Mouse (Mus musculus) Muller cell, postnatal 12 days (primary cell): Measurements from ENCODE around the gene Atad3a.

ENCODE experiments used
- DNase-seq: peaks from one replicate; pipeline ENCODE4 v3.0.0-alpha.2; 2015; ENCODE audit errors: inconsistent ontology term

Gene Atad3a

DNA sequence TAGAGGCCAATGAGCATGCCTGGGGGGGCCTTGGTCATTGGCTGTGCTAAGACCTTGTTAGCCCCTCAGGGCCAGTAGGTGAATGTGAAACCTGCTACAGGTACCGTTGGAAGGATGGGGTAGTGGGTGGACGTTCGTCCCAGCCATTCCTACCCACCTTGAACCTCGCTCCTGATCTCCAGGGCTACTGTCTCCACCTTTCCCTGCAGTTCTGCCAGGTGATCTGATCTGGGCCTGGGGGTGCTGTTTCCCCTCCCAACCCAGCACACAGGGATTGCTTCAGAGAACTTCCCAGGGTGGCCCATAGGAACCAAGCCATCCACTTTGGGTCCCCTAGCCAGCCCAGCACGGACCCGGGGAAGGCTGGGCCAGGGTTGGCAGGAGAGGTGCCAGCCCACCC lies 21.7 kb downstream of the Atad3a start:
- no peak for DNase-seq

DNA sequence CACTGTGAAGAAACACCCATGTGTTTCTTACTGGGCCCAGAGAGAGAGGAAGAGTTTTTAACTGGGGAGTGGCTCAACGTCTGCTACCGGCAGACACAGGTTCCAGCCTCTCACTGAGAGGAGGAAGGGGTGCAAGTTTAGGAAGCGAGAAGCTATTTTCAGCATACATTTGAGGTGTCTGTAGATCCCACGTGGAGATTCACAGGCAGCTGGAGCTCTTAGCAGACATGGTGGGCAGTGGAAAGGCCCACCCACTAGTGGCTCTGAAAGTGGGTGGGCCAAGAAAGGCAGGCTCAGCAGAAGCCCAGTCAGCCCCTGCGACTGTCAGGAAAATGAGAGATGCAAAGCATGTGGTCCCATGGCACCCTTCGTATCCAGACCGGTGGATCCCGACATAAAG lies 22.6 kb downstream of the Atad3a start:
- no peak for DNase-seq

DNA sequence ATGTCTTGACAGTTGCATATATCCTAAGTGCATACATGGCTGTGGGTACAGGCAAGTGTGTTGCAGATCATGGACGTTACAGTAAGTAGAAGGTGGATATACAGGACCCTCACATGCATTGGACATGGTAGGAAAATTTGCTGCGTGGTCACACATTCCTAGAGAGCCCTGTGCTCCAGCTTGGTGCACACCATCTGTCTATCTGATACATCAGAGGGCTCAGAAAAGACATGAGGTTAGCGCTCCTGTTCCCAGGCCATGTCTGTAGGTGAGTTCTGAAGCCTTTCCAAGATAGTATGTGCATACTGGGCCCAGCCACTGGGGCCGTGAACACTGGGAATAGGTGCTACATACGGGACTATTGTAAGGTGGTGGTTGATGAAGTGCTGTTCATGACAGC lies 24.5 kb downstream of the Atad3a start:
- no peak for DNase-seq

DNA sequence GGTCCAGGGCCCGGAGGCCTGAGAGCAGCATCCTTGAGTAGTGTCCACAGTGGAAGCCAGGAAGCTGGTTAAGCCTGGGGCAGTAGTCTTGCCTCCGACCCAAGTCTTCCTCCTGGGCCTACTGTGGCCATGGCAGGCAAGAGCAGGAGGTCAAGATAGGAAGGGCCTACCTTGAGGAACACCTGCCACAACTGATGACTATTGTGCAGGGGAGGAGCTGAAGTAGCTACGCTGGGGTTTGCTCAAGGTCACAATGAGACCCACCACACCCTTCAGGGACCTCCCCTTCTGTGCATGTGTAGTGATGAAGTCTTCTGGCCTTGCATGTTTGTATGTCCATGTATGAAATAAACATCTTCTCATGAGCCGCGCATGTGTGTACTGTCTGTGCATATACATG lies 25.1 kb downstream of the Atad3a start:
- no peak for DNase-seq

DNA sequence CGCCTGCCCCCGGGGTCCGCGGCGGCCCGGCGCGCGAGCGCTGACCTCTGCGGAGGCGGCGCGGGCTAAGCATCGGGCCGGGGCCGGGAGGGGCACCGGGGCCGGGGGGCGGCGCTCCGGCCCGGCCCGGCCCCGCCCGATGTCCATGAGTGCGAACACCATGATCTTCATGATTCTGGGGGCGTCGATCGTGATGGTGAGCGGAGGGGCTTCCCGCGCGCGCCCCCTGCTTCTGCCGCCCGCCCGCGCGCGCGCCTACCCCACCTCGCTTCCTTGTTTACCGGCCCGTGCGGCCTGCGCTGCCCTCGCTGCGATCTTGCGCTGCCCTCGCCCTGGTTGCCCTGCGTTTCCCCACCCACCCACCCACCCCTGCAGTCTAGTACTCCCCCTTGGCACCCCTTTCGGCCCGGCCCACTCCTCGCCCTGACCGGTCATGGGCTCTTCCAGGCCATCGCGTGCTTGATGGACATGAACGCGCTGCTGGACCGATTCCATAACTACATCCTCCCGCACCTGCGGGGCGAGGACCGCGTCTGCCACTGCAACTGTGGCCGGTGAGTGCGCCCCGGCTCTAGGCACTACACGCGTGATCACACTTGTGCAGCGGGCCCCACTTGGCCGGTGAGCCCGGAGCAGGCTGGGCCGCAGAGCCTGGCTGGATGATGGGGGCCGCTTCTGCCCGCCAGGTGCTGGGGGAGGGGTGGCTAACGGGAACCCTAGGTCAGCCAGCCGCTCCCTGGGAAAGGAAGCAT lies 25.8 kb downstream of the Atad3a start:
- peak; percentile 85 for DNase-seq

DNA sequence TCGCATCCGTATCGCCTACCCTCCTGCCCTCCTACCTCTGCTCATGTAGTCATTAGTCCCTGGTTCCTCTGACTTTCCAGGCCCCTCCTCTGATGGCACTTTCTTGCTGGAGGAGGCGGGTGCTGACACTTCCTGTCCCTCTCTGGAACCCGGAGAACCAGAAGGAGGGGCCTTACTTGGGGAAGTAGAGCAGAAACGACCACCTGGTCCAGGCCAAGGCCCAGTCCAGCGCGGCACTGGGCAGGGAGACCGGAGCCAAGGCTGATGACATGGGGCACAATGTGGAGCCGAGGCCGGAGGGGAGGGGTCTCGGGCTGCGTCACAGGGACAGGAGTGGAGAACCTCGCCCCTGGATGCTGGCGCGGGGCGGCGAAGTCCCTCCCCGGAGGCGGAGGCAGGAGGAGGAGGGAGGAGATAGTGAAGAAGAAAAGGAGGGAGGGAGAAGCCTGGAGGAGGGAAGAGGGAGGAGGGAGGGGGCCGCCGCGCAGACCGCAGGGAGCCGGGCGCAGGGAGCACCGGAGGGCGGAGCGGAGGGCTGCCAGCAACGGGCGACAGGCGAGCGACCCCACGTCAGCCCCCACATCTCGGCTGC lies 26.4 kb downstream of the Atad3a start, which contains the start of gene Tmem240:
Tmem240 (plus strand) TSS at position 451 of the 592 bp plus-strand sequence.
- peak; percentile 99 for DNase-seq

DNA sequence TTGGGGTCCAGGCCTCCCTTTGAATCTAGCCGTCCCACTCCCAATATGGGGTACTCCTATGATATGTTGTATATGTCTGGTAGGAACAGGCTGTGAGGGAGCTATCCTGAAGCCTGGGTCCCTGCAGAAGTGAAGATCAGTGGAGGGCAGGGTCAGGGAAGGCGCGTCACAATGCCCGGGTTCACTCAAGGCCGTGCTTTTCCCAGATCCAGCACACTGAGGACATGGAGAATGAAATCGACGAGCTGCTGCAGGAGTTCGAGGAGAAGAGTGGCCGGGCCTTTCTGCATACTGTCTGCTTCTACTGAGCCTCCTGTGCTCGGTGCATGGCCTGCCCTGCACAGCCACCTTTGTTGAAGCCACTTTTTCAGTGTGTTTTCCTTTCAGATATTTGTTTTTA lies 27.6 kb downstream of the Atad3a start:
- no peak for DNase-seq

DNA sequence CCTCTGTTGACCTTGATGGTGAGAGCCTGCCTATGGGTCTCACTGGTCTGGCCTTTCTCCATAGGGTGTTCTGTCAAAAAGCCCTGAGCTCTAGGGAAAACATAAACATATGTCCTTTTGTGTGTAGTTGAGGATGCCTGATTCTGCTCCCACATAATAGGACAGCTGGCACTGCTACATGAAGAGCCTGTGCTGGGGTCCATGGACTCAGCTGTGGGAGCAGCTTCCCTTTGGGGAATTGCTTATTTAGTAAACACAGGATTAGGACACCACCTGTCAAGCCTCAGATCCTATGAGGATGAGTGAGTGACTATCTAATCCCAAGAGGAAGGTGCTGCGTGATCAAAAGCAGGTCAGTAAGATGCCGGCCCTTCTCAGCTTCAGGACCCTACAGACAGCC lies 32.9 kb downstream of the Atad3a start:
- no peak for DNase-seq

DNA sequence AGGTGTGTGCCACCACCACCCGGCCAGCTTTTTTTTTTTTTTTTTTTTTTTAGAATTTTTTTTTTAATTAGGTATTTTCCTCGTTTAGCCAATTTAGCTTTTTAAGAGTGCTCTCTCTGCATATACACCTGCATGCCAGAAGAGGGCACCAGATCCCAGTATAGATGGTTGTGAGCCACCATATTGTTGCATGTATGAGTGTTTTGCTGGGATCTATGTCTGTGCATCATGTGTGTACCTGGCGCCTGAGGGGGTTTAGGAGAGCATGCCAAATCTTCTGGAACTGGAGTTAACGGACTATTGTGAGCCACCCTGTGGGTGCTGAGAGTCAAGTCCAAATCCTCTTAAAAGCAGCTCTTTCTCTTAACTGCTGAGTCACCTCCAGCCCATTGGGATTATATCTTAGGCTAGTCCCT lies 39.2 kb downstream of the Atad3a start:
- peak; percentile 17 for DNase-seq

DNA sequence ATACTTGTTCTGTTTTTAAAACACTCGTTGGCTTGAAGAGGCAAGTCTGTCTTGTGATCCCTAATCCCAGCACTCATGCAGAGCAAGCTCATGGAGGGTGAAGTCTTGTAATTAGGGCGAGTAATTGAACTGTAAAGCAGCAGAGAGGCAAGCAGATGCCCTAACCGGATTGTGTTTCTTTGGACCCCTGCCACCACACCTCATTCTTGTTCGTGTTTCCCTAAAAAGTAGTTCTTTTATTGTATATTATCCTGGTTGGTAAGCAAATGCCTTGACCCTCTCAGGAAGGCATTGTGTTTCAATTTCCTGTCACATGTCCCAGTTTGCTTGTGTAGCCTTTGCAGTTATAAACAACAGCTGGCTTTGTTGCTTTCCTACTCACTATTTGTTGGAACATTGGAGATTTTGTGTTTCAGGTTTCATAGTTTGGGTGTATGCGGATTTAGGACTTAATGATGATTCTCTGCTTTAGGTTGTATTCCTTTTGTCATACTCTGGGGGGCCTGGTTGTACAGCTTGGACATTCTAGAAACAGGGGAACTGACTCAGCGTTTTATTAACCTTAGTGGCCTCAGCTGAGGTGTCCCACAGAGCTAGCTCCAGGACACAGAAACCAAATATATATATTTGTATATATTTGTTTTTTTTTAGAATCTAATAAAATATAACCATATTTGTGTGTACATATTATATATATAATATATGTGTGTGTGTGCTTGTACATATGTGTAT lies 50.2 kb downstream of the Atad3a start:
- DNase-seq, result peak; percentile 48

DNA sequence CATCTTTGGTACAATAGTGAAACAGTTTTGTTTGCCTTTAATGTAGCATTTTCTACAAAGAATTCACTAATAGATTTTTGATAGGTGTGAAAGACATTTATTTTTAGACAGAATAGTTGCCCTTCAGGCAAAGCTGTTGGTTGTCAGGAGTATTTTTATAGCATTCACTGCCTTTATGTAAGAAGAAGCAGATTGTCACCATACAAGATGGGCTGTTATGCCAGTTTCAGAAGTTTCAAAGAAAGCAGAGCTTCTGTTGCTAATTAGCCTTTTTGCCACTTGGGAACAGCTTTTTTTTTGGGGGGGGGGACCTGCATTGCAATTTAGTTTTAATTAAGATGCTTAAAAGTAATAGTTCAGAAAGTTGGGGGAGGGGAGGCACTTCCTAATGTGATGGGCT lies 51.9 kb downstream of the Atad3a start:
- DNase-seq, result no peak

DNA sequence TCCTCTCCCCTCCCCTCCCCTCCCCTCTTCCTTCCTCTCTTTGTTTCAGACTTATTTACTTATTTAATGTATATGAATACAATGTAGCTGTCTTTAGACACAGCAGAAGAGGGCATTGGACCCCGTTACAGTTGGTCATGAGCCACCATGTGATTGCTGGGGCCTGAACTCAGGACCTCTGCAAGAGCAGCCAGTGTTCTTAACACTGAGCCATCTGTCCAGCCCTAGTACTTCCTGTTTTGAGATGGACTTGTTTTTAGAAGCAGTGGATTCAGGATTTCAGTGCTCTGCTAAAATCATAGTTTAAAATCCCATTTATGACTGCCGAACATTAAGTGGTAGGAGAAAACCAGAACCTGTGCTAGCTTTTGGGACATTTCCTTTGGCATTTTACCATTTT lies 52.3 kb downstream of the Atad3a start:
- DNase-seq, result no peak

DNA sequence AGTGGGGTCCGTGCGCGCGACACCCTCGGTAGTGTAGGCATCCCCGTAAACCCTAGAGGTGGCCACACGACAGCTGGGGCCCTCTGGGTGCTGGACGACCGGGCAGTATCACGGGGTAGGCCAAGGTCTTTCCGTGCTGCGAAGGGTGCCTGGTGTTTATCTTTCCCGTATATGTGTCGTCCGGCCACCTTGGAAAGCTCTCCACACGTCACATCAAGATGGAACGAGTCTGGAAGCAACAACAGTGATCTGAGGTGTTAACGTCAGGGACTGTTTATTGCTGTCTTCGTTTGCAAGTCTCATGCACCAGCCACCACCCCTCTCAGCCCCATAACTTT lies 55.3 kb downstream of the Atad3a start:
- no peak for DNase-seq

DNA sequence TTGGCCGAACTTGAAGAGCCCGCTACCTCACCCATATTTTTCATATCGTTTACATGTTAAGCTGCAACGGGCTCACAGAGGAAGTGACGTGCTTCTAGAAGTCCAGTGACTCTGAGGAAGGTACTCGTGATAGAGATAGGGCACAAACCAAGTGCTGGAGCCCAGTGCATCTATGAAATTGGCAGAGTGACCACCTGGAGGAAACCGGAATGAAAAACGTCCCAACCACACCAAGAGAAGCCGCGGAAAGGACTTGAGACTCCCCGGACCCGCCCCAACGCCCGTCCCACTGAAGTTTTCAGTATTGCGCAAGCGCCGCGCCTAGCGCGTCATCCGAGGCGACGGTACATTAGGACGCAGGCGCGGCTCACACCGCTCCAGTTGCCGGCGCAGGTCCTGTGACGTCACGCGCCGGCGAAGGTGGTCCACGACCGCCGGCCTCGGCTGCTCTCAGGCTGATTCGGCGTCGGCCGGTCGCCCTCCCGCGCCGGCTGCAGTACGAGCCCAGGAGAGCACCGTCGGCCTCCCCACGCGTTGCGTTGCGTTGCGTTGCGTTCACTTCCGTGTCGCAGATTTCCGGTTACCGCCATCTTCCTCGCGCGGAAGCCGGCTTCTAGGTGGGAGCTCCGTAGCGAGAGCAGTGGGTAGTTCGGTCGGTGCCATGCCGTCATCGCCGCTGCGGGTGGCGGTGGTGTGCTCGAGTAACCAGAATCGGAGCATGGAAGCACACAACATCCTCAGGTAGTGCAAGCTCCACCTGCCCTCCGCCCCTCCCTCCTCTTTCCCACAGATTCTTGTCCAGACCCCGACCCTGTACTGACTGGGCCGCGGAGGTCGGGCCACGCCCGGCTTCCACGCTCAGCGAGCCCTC lies 55.9 kb downstream of the Atad3a start, which contains the start of gene Ssu72:
Ssu72 (plus strand) TSS at position 80 of the 871 bp plus-strand sequence.
- peak; percentile 97 for DNase-seq

DNA sequence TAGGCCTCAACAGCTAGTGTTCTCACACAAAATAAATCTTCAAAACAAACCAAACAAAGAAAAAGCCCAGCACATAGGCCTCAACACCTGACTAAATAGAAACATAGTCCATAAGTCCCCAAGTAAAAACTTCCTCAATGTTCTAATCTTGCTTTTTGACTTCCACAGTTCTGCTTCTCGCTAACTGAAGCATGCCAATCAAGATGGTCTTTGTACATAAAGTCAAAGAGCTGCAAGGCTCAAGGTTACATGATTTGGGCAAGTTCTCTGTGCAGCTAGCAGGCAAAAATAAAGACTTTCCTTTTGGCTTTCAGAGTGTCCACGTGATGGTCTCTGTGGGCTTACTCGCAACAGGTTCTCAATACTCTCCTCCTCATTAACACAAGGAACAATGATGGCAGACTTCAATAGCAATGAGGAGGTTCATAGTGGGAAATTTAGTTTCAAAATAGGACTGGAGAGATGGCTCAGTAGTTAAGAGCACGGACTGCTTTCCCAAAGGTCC lies 57.4 kb downstream of the Atad3a start:
- DNase-seq, result no peak

DNA sequence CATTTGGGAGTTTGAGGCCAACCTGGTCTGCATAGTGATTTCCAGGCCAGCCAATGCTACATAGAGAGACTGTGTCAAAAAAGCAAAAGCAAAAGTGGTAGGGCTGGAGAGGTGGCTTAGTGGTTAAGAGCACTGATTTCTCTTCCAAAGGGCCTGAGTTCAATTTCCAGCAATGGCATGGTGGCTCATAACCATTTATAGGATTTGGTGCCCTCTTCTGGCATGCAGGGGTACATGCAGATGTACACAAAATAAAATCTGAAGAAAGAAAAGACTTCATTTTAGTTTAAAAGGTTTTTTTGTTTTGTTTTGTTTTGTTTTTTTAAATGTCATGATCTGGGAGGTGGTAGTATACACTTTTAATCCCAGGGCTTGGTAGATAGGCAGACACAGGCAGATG lies 60.5 kb downstream of the Atad3a start:
- peak; percentile 16 for DNase-seq

DNA sequence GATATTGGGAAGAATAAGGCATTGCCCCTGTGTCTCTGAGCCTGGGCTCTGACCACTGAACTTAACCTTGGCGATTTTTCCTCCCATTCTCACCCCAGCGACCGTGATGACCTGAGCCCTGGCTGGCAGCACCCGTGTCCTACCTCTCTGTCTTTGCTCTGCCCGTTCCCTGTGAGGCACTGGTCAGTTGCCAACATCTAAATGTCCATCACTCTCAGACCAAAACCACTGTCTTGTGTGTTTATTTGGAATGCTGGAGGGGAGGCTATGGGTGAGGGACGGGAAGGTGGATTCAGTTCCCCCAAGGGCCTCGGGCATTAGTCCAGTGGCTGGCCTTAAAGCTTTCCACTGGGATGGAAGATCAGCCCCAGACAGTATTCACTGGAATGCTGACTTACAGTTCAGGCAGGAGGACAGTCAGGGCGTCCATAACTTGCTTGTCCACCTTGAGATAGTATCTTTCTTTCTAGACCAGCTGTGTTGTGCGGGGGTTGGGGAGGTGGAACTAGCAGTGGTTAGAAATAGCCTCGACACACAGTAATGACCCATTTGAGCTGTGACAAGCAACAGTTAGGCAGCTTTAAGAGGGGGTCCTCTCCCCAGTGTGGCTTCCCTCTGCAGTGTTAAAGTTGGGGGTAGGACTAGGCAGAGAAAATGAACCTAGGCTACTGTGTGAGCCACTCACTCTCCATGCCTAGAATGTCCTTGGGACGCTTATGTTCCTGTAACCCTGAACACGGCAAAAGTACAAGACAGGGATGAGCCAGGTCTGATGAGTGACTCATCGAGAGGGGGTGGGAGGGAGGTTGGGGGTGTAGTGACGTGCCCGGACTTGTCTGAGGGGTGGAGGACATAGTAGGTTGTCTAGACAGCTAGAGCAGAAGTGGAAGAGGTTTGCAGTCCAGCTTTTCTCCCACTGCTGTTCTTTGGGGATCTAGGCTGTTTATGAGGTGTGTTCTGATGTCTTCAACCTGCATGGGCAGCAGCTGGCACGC lies 64.3 kb downstream of the Atad3a start:
- DNase-seq, result peak; percentile 79

DNA sequence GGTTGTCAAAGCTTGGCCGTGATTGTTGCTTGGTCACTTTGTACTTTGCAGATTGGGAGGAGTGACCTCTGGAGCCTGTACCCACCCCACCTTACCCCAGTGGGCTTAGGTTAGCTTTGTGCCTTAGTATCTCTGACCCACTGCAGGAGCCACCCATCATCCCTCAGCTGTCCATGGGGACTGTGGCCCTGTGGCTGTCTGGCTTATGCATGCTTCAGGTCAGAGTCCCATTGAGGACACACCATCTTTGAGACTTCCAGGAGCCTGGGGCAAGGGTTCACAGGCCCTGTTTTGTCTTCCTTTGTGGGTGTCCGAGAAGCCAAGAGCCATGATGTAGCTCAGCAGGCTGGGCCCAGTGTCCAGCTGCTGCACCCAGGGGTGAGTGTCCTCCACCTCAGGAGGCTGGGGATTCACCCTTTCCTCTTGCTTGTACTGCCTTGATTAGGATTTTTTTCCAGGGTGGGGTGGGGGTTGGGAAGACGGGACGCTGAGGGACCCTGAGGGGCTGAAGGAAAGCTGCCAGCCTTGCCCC lies 65.3 kb downstream of the Atad3a start:
- no peak for DNase-seq

DNA sequence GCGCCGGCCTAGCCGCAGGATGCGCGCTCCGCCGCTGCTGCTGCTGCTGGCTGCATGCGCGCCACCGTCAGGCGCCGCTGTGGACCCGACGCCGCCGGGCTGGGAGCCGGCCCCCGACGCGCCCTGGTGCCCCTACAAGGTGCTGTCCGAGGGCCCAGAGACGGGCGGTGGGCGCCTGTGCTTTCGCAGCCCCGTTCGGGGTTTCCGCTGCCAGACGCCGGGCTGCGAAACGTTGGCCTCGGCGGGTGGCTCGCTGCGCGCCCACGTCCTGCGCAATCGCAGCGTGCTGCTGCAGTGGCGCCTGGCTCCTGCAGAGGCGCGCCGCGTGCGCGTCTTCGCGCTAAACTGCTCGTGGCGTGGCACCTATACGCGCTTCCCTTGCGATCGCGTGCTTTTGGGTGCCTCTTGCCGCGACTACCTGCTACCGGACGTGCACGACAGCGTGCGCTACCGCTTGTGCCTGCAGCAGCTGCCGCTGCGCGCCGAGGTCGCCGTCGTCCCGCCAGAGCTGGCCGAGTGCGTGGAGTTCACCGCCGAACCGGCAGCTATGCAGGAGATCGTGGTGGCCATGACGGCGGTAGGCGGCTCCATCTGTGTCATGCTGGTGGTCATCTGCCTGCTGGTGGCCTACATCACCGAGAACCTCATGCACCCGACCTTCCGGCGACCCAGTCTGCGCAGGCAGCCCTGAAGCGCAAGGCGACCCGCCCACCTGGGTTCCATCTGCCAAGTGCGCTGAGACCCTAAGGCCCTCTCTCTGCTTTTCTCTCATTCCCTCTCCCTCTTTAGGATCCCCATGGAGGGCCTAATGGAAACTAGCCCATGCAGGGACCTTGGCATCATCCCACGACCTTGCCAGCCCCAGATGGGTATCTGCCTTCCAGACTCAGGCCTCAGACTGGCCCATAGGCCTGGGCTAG lies 66.2 kb downstream of the Atad3a start:
- DNase-seq, result peak; percentile 69
